Mouse (Mus musculus) brain, embryonic 14.5 days (tissue): ENCODE measurements at regions not wholly inside any gene's neighbourhood (a gene's known extent, or its start where the extent isn't known, plus 50 kb on each side); places are given as distances from the start of the nearest gene placed in this dataset.
A peak's percentile ranks its signal among the peaks of the same experiment; 100 is the strongest.

Experiments
- CTCF ChIP-seq: fragments of 200-500 bp; IDR thresholded peaks from 2 replicates; pipeline ENCODE4 v1.5.1; 2012; ENCODE audit warnings: inconsistent platforms, mild to moderate bottlenecking, moderate library complexity, borderline replicate concordance; ENCODE audit not compliant: insufficient read depth, insufficient read length; ENCODE audit errors: extremely low read depth
- POLR2A ChIP-seq: fragments of 200-500 bp; IDR thresholded peaks from 2 replicates; pipeline ENCODE4 v1.6.1; 2012; ENCODE audit warnings: mild to moderate bottlenecking, inconsistent platforms, borderline replicate concordance; ENCODE audit not compliant: poor library complexity, insufficient read depth, insufficient read length, severe bottlenecking; ENCODE audit errors: extremely low read depth

DNA sequence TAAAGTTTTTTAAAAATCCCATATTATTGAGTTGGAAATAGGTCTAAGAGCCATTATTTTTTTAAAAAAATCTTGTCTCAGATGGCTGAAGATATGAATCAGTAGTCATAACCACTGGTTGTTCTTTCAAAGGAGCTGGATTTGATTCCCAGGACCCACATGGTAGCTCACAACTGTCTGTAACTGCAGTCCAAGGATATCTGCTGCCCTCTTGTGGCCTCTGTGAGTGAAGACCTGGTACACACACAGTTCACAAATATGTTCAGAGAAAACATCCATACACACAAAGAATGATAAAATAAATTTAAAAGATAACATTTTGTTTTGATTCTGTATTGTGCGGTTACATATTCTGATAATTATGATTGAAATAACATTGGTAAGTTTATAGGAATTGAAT, 263.2 kb upstream of the Zwint start:
- TF ChIP-seq CTCF: peak; percentile 20; the same call in 1 of the 2 replicates
- no peak for TF ChIP-seq POLR2A
